Mouse (Mus musculus) limb, embryonic 13.5 days (tissue): ENCODE measurements around the gene Mapk10. TPM values are rescaled to one million over a fixed set of nuclear protein-coding genes. Genes with fewer than 3 reads are reported as not detected.
"Not testable (repeated sequence)": the region's sequence is repeated elsewhere in the genome, so short reads cannot be mapped to it uniquely, and the experiment has no call there.

Experiments
- ATAC-seq: fragments of 200-750 bp; cut with Nextera tagmentation; 2 replicates; pipeline ENCODE4 v1.8.0; 2017; ENCODE audit warnings: low read depth, moderate number of reproducible peaks, moderate TSS enrichment; ENCODE audit not compliant: low FRiP score
- H3K27ac ChIP-seq: fragments of 300-500 bp; sonication (generic); 2 replicates; pipeline ENCODE4 v1.5.1; 2015; ENCODE audit warnings: inconsistent platforms, mild to moderate bottlenecking, moderate library complexity
- H3K27me3 ChIP-seq: fragments of 300-500 bp; sonication (generic); 2 replicates; pipeline ENCODE4 v1.6.1; 2015; ENCODE audit warnings: mild to moderate bottlenecking, inconsistent platforms
- H3K36me3 ChIP-seq: fragments of 300-500 bp; sonication (generic); 2 replicates; pipeline ENCODE4 v1.6.1; 2015; ENCODE audit warnings: inconsistent platforms, mild to moderate bottlenecking, moderate library complexity
- H3K4me1 ChIP-seq: fragments of 300-500 bp; sonication (generic); 2 replicates; pipeline ENCODE4 v1.6.1; 2015; ENCODE audit warnings: inconsistent platforms
- H3K4me2 ChIP-seq: fragments of 300-500 bp; sonication (generic); replicated peaks from 2 replicates; pipeline ENCODE4 v1.6.1; 2015; ENCODE audit warnings: inconsistent platforms, mild to moderate bottlenecking, moderate library complexity
- H3K4me3 ChIP-seq: fragments of 300-500 bp; sonication (generic); 2 replicates; pipeline ENCODE4 v1.5.1; 2015; ENCODE audit warnings: moderate library complexity, mild to moderate bottlenecking, inconsistent platforms
- H3K9ac ChIP-seq: fragments of 300-500 bp; sonication (generic); 2 replicates; pipeline ENCODE4 v1.6.1; 2015; ENCODE audit warnings: mild to moderate bottlenecking, inconsistent platforms
- H3K9me3 ChIP-seq: fragments of 300-500 bp; sonication (generic); 2 replicates; pipeline ENCODE4 v1.6.1; 2016; ENCODE audit warnings: inconsistent platforms
- WGBS: fragments of 180-500 bp; shearing (Covaris S2); methylation state at CpG from one replicate; pipeline ENCODE4 v1.1.7; 2015; 5-methylcytosine and 5-hydroxymethylcytosine counted together
- polyA plus RNA-seq: library from polyadenylated mRNA; unstranded; fragments of >200 nt; fragmentation: Nextera tagmentation; extraction: Ambion mirVana; gene quantifications from 2 replicates; pipeline ENCODE4 v1.2.1, GENCODE M21; 2015

The Mapk10 gene
- polyA plus RNA-seq, 1 experiment from 2014 or later: 0.84 TPM

GRCm38 (mm10) chr5:102993951-102994350, 217.2 kb downstream of the Mapk10 start:
- 84% methylated on average over 5 of the region's 5 CpGs for WGBS
- Histone ChIP-seq H3K36me3 (no peaks in the 10 kb centered on the region), H3K9ac (no peak overlapping the region), H3K27me3 (no peaks in the 10 kb centered on the region), H3K27ac (no peak overlapping the region), H3K4me3 (no peak overlapping the region), H3K4me2 (no peak overlapping the region), H3K9me3 (no peaks in the 10 kb centered on the region), H3K4me1 (peaks cover 3% of the 10 kb centered on the region; the same call in 1 of the 2 replicates)
- no peak for ATAC-seq

GRCm38 (mm10) chr5:102991691-102992090, 219.4 kb downstream of the Mapk10 start:
- Histone ChIP-seq H3K4me3 (no peak overlapping the region), H3K4me2 (no peak overlapping the region), H3K4me1 (no peaks in the 10 kb centered on the region), H3K27me3 (no peaks in the 10 kb centered on the region), H3K27ac (no peak overlapping the region), H3K36me3 (no peaks in the 10 kb centered on the region), H3K9ac (no peak overlapping the region), H3K9me3 (no peaks in the 10 kb centered on the region)
- WGBS: 51% methylated on average over 2 of the region's 2 CpGs
- ATAC-seq: no peak

DNA sequence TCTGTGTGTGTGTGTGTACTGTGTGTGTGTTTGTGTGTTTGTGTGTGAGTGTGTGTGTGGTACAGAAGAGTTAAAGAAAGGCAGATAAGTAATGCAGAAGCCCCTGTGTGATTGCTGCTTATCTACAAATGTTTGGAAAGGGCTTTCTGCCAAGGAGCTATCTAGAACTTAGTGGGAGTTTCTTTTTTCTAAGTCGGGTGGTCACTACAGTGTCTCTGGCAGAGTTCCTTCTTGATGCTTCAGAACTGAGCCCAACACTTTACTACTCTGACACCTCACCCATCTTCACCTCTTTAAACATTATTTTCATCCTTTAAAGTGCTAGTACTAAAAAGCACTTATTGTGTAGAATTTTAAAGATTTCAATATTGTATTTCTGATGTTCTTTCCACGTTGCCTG, 232.8 kb downstream of the Mapk10 start:
- WGBS: 74% methylated on average over 2 of the region's 2 CpGs
- Histone ChIP-seq H3K9ac (no peak overlapping the region), H3K9me3 (no peaks in the 10 kb centered on the region), H3K36me3 (no peaks in the 10 kb centered on the region), H3K4me1 (no peaks in the 10 kb centered on the region), H3K27me3 (no peaks in the 10 kb centered on the region), H3K4me3 (no peak overlapping the region), H3K27ac (no peak overlapping the region), H3K4me2 (no peak overlapping the region)
- no peak for ATAC-seq

DNA sequence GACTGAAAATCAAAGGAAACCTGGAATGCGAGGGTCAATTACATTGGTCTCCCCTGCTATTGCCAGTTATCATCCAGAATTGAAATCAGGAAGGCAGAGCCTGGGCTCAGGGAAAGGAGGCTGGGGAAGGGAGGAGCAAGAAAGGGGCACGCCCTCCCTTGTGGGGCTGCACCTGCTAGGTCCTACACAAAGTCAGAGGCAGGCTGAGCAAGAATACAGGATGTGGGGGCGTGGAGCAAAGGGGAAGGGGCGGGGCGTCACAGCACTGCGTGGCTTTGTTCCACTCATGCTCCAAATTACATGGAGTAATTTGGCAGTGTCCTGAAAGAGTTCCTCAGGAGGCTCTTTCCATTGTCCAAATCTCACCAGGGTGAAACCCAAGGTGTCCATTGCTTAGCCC, 234.0 kb downstream of the Mapk10 start:
- 55% methylated on average over 6 of the region's 6 CpGs for WGBS
- no peak overlapping the region for H3K4me3 ChIP-seq
- H3K27me3 ChIP-seq: no peaks in the 10 kb centered on the region
- no peaks in the 10 kb centered on the region for H3K9me3 ChIP-seq
- no peaks in the 10 kb centered on the region for H3K36me3 ChIP-seq
- H3K4me2 ChIP-seq: no peak overlapping the region
- no peak overlapping the region for H3K27ac ChIP-seq
- H3K4me1 ChIP-seq: no peaks in the 10 kb centered on the region; the same call in 1 of the 2 replicates
- no peak for ATAC-seq
- no peak overlapping the region for H3K9ac ChIP-seq

DNA sequence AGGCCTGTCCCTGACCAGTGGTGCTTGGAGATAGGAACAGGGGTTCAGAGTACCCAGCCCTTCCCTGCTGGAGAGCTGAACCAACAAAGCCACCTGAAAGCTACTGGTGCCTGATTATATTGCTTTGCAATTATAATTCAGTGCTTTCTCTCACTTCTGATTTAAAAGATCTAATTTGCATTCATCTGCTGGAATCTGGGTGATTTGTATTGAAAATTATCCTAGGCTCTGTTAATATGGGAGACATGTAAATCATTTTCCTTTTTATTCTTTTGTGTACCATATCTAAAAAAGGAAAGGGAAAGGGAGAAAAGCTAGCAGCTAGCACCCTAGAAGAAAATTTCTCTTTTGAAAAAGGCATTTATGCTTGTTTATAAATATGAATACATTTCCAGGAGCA, 234.6 kb downstream of the Mapk10 start:
- Histone ChIP-seq H3K4me1 (no peaks in the 10 kb centered on the region; the same call in 1 of the 2 replicates), H3K4me2 (no peak overlapping the region), H3K9me3 (no peaks in the 10 kb centered on the region), H3K9ac (no peak overlapping the region), H3K36me3 (no peaks in the 10 kb centered on the region), H3K4me3 (no peak overlapping the region), H3K27ac (no peak overlapping the region), H3K27me3 (no peaks in the 10 kb centered on the region)
- ATAC-seq: no peak

GRCm38 (mm10) chr5:102974400-102974799, 236.7 kb downstream of the Mapk10 start:
- Histone ChIP-seq H3K36me3 (no peaks in the 10 kb centered on the region), H3K4me2 (no peak overlapping the region), H3K27ac (no peak overlapping the region), H3K4me1 (no peaks in the 10 kb centered on the region; the same call in 1 of the 2 replicates), H3K9me3 (no peaks in the 10 kb centered on the region), H3K9ac (no peak overlapping the region), H3K4me3 (no peak overlapping the region), H3K27me3 (no peaks in the 10 kb centered on the region)
- ATAC-seq: no peak
- 52% methylated on average over 4 of the region's 4 CpGs for WGBS

DNA sequence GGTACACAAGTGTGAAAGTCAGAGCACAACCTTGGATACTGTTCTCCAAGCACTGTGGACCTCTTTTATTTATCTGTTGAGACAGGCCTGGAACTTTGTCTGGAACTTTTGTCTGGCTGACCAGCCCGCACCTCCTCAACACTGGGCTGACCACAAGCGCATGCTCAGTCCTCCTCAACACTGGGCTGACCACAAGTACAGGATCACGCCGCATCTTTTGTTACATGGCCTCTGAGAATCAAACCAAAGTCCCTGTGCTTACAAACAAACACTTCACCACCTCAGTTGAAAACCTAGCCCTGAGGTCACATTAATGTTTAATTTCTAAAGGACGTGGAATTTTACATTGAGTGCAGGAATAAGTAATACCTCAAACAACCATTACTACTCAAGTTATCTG, 246.7 kb downstream of the Mapk10 start:
- H3K9me3 ChIP-seq: no peaks in the 10 kb centered on the region
- H3K4me1 ChIP-seq: no peaks in the 10 kb centered on the region
- no peak for ATAC-seq
- no peak overlapping the region for H3K27ac ChIP-seq
- no peak overlapping the region for H3K9ac ChIP-seq
- no peaks in the 10 kb centered on the region for H3K27me3 ChIP-seq
- 92% methylated on average over 5 of the region's 5 CpGs for WGBS
- no peak overlapping the region for H3K4me2 ChIP-seq
- no peak overlapping the region for H3K4me3 ChIP-seq
- no peaks in the 10 kb centered on the region for H3K36me3 ChIP-seq

- Histone ChIP-seq H3K36me3 (no peaks in the 10 kb centered on the region), H3K4me3 (no peak overlapping the region), H3K9ac (no peak overlapping the region), H3K27ac (no peak overlapping the region), H3K4me2 (no peak overlapping the region), H3K4me1 (0 out of 2 replicates have a peak, but pooled peaks cover 7% of the 10 kb centered on the region), H3K9me3 (no peaks in the 10 kb centered on the region), H3K27me3 (no peaks in the 10 kb centered on the region)
- ATAC-seq: no peak
- WGBS: 85% methylated on average over 8 of the region's 8 CpGs
These were observed 257.7 kb downstream of the Mapk10 start for GRCm38 (mm10) chr5:102953414-102953813.

GRCm38 (mm10) chr5:102952918-102953317, 258.2 kb downstream of the Mapk10 start:
- no peaks in the 10 kb centered on the region for H3K36me3 ChIP-seq
- H3K4me2 ChIP-seq: no peak overlapping the region
- no peak overlapping the region for H3K27ac ChIP-seq
- 0 out of 2 replicates have a peak, but pooled peaks cover 7% of the 10 kb centered on the region for H3K4me1 ChIP-seq
- H3K9ac ChIP-seq: no peak overlapping the region
- no peak overlapping the region for H3K4me3 ChIP-seq
- no peak for ATAC-seq
- WGBS: 81% methylated on average over 3 of the region's 3 CpGs
- H3K27me3 ChIP-seq: no peaks in the 10 kb centered on the region
- no peaks in the 10 kb centered on the region for H3K9me3 ChIP-seq

DNA sequence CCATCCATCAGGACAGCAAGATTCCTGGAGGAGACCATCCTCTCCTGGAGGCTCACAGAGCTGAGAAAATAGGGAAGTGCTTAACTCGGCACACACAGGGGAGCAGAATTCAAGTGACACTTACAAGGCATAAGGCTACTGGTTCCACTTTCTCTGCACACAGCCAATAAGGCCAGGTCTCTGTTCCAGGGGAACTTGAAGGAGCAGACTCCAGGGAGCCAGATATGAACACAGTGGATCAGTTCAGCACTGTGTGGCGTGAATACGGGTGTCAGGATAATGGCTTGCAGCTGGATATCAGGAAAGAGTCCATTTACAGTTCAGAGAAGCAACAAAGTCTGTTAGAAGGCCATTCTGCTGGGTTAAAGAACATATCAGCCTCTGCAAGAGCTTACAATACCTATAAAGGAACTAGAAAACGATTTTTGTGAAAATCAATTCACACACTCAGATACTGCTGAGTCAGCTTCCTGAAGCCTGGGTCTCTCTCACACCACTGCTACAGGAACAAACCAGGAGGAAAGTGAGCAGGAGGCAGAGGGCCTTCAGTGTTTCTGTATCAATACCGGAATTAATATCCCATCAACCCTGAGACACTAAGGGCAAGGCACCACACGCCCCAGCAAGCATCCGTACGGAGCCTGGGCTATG, 263.9 kb downstream of the Mapk10 start:
- ATAC-seq: no peak
- H3K9ac ChIP-seq: no peak overlapping the region
- no peak overlapping the region for H3K4me2 ChIP-seq
- no peaks in the 10 kb centered on the region for H3K27me3 ChIP-seq
- H3K4me1 ChIP-seq: peaks cover 7% of the 10 kb centered on the region; the same call in 1 of the 2 replicates
- H3K36me3 ChIP-seq: no peaks in the 10 kb centered on the region
- peaks cover 4% of the 10 kb centered on the region; the same call in 1 of the 2 replicates for H3K9me3 ChIP-seq
- H3K4me3 ChIP-seq: no peak overlapping the region
- H3K27ac ChIP-seq: no peak overlapping the region
- 55% methylated on average over 8 of the region's 8 CpGs for WGBS

GRCm38 (mm10) chr5:102946625-102947024, 264.5 kb downstream of the Mapk10 start:
- Histone ChIP-seq H3K4me3 (no peak overlapping the region), H3K9me3 (peaks cover 4% of the 10 kb centered on the region; the same call in 1 of the 2 replicates), H3K27ac (no peak overlapping the region), H3K36me3 (no peaks in the 10 kb centered on the region), H3K27me3 (no peaks in the 10 kb centered on the region), H3K4me2 (no peak overlapping the region), H3K9ac (no peak overlapping the region), H3K4me1 (peaks cover 7% of the 10 kb centered on the region; the same call in 1 of the 2 replicates)
- ATAC-seq: no peak
- WGBS: 85% methylated on average over 8 of the region's 8 CpGs

GRCm38 (mm10) chr5:102943864-102944630, 267.1 kb downstream of the Mapk10 start:
- H3K27me3 ChIP-seq, ATAC-seq, H3K4me3 ChIP-seq, H3K4me1 ChIP-seq, H3K9me3 ChIP-seq, H3K4me2 ChIP-seq, H3K27ac ChIP-seq, H3K36me3 ChIP-seq, H3K9ac ChIP-seq: not testable (repeated sequence)
- WGBS: 82% methylated on average over 17 of the region's 17 CpGs
